Mouse (Mus musculus) ES-E14 (cell line): ENCODE results near the gene Ugcg. TPM values are rescaled to one million over a fixed set of nuclear protein-coding genes. Genes with fewer than 3 reads are reported as not detected.
"Not testable (repeated sequence)": the region's sequence is repeated elsewhere in the genome, so short reads cannot be mapped to it uniquely, and the experiment has no call there.

ENCODE experiments used
- DNase-seq: peaks from one replicate; pipeline ENCODE4 v3.0.0-alpha.2; 2013; ENCODE audit warnings: low read depth, low spot score
- H3K27ac ChIP-seq: 2 replicates; pipeline ENCODE4 v1.5.1; 2012; ENCODE audit warnings: low read depth, mild to moderate bottlenecking, low read length, moderate library complexity, mixed read lengths; ENCODE audit not compliant: poor library complexity, insufficient read depth, severe bottlenecking
- H3K36me3 ChIP-seq: 2 replicates; pipeline ENCODE4 v1.6.1; 2012; ENCODE audit warnings: mild to moderate bottlenecking, low read length, moderate library complexity, mixed read lengths; ENCODE audit not compliant: control insufficient read depth, poor library complexity, insufficient read depth, severe bottlenecking
- H3K4me1 ChIP-seq, 2 experiments: fragments of 150-350 bp in 1 of 2; sonication (generic) in 1 of 2; 2 replicates each; pipeline ENCODE4 v1.6.1; 2012; ENCODE audit warnings: low read length in 2 of 2, mild to moderate bottlenecking in 1 of 2, mixed read lengths in 1 of 2; ENCODE audit not compliant: control insufficient read depth in 2 of 2, insufficient read depth in 2 of 2, poor library complexity in 1 of 2
- H3K4me3 ChIP-seq, 2 experiments: fragments of 150-350 bp in 1 of 2; sonication (generic) in 1 of 2; 2 replicates each; pipeline ENCODE4 v1.5.1; 2012; ENCODE audit warnings: low read length in 2 of 2, low read depth in 1 of 2, mild to moderate bottlenecking in 1 of 2, mixed read lengths in 1 of 2; ENCODE audit not compliant: insufficient read depth in 1 of 2, poor library complexity in 1 of 2, severe bottlenecking in 1 of 2
- H3K9ac ChIP-seq: 2 replicates; pipeline ENCODE4 v1.6.1; 2012; ENCODE audit warnings: low read depth, mild to moderate bottlenecking, low read length, mixed read lengths; ENCODE audit not compliant: poor library complexity, insufficient read depth, severe bottlenecking
- H3K9me3 ChIP-seq: fragments of 150-350 bp; sonication (generic); 2 replicates; pipeline ENCODE4 v1.6.1; 2012; ENCODE audit warnings: low read depth, mild to moderate bottlenecking, low read length; ENCODE audit not compliant: control insufficient read depth, insufficient read depth
- CHD2 ChIP-seq: IDR thresholded peaks from 2 replicates; pipeline ENCODE4 v1.6.1; 2014; ENCODE audit warnings: mild to moderate bottlenecking, low read depth, low read length, inconsistent platforms
- HCFC1 ChIP-seq: IDR thresholded peaks from 2 replicates; pipeline ENCODE4 v1.6.1; 2012; ENCODE audit warnings: low read length, inconsistent platforms, borderline replicate concordance; ENCODE audit not compliant: insufficient read depth
- MAFK ChIP-seq: IDR thresholded peaks from 2 replicates; pipeline ENCODE4 v1.6.1; 2014; ENCODE audit warnings: mild to moderate bottlenecking, low read depth, low read length, inconsistent platforms; ENCODE audit not compliant: insufficient read depth
- ZC3H11A ChIP-seq: IDR thresholded peaks from 2 replicates; pipeline ENCODE4 v1.6.1; 2012; ENCODE audit warnings: low read depth, mild to moderate bottlenecking, inconsistent platforms, low read length, borderline replicate concordance
- ZNF384 ChIP-seq: IDR thresholded peaks from 2 replicates; pipeline ENCODE4 v1.6.1; 2012; ENCODE audit warnings: low read depth, low read length, inconsistent platforms
- in situ Hi-C, 2 experiments: fragments of 600-800 bp; cut with MboI; formaldehyde crosslinking; loops; one replicate each; pipeline ENCODE4 v1.15.1; 2025; ENCODE audit warnings: low sequenced_read_pairs in 2 of 2, inconsistent platforms in 1 of 2; ENCODE audit not compliant: unreplicated experiment in 2 of 2
- total RNA-seq: library from RNA; depleted of rRNA; stranded (reverse); fragments of 300-350 nt; gene quantifications from 2 replicates; pipeline ENCODE4 v1.2.3, GENCODE M21; 2012

The Ugcg gene
- total RNA-seq, 1 experiment = 56.4 TPM

DNA sequence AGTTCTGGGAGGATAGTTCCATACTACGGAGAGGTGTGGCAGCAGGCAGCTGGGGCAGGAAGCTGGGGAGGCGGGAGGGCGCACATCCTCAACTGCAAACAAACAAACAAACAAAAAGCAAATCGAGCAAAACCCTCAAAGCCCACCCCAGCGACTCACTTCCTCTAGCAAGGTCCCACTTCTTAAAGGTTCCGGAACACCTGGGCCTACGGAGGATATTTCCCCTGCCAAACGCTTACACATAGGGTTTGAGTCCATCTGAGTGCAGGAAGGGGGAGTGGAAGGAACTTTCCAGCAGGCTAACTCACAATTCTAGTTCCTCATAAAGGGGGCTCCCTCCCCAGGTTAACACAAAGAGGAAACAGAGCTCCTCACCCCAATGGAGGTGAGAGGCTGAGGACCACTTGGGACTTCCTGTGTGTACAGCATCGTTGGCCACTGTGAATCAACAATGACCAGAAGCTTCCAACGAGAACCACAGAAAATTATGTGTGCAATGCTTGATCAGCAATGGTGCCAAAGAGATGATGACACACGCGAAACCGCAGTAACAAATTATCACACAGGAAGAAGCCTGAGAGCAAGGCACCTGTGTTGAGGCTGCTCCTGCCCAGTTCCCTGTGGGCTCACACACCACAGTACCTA lies 71.9 kb downstream of the Ugcg start:
- no peak overlapping the region for H3K9ac ChIP-seq
- no peak overlapping the region for H3K4me3 ChIP-seq
- no peak overlapping the region for H3K27ac ChIP-seq
- H3K4me1 ChIP-seq = no peaks in the 10 kb centered on the region
- in situ Hi-C loops = no loop called here
- DNase-seq = no peak
- TF ChIP-seq ZNF384 (no peak), HCFC1 (no peak), ZC3H11A (no peak), CHD2 (no peak), MAFK (no peak)
- H3K36me3 ChIP-seq = no peaks in the 10 kb centered on the region
- H3K9me3 ChIP-seq = no peaks in the 10 kb centered on the region

DNA sequence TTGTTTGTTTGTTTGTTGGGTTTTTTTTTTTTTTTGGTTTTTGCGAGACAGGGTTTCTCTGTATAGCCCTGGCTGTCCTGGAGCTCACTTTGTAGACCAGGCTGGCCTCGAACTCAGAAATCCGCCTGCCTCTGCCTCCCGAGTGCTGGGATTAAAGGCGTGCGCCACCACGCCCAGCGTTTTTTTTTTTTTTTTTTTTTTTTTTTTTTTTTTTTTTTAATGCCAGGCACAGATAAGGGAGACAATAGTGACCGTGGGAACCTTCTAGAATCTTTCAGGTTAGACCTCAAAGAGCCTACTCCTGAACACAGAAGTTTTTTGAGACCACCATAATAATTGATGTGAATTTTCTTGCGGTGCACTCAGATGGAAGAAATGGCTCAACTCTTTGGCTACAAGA lies 72.5 kb downstream of the Ugcg start:
- H3K36me3 ChIP-seq, H3K27ac ChIP-seq, H3K4me3 ChIP-seq, DNase-seq, in situ Hi-C loops, H3K4me1 ChIP-seq, H3K9me3 ChIP-seq, H3K9ac ChIP-seq: not testable (repeated sequence)
- TF ChIP-seq ZNF384 = peak; percentile 22; the same call in 1 of the 2 replicates

GRCm38 (mm10) chr4:59262156-59262555 lies 73.1 kb downstream of the Ugcg start:
- in situ Hi-C loops = no loop called here
- TF ChIP-seq ZNF384 (no peak), CHD2 (no peak), MAFK (no peak), ZC3H11A (no peak), HCFC1 (no peak)
- no peak for DNase-seq
- no peaks in the 10 kb centered on the region for H3K36me3 ChIP-seq
- no peak overlapping the region for H3K4me3 ChIP-seq
- H3K9me3 ChIP-seq = no peaks in the 10 kb centered on the region
- no peak overlapping the region for H3K9ac ChIP-seq
- no peak overlapping the region for H3K27ac ChIP-seq
- no peaks in the 10 kb centered on the region for H3K4me1 ChIP-seq

DNA sequence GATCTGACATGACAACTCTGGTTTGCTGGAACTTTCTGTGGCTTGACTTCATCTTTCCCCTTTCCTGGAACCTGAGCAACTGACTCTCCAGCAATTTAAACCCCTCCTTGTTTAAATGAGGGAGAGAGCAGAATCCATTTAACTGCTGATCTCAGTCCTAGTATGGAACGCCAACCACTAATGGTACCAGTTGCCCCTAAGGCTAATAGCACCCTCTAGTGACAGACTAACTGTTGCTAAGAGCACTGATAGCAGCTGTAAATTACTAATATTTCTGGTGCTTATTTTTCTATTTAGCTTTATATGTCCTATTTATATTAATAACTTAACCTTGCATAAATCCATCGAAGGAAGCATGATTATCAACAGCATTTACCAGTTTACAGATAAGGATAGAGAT lies 74.4 kb downstream of the Ugcg start:
- no peak for TF ChIP-seq ZC3H11A
- TF ChIP-seq HCFC1 = no peak
- TF ChIP-seq CHD2 = no peak
- TF ChIP-seq MAFK = no peak
- no peak for TF ChIP-seq ZNF384
- Histone ChIP-seq H3K9ac (no peak overlapping the region), H3K4me1 (no peaks in the 10 kb centered on the region), H3K4me3 (no peak overlapping the region), H3K27ac (no peak overlapping the region), H3K9me3 (no peaks in the 10 kb centered on the region), H3K36me3 (no peaks in the 10 kb centered on the region)
- in situ Hi-C loops = no loop called here
- no peak for DNase-seq

DNA sequence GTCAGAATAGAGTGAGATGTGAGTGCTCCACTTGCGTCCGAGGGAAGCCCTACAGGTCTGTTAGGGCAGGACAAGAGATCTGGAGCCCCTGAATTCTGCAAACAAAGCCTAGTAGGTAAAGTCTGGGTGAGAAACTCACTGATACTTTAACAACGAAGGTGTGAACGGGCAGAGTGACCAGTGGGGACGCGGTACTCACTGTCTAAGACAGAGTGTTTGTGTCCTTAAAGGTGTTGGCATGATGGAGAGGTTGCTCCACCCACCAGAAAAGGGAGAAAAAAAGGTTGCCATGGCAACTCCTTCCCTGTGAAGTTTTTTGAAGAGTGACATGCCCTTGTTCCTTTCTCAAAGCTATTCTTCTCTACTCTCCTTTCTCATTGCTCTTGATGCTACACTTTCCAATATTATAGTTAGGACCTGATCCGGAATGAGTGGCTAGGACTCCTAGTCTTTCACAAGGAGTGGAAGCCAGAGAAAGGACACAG lies 75.6 kb downstream of the Ugcg start:
- no peak overlapping the region for H3K4me3 ChIP-seq
- H3K36me3 ChIP-seq = no peaks in the 10 kb centered on the region
- no peak overlapping the region for H3K27ac ChIP-seq
- no peak overlapping the region for H3K9ac ChIP-seq
- H3K9me3 ChIP-seq = no peaks in the 10 kb centered on the region
- in situ Hi-C loops = no loop called here
- TF ChIP-seq HCFC1 (no peak), CHD2 (no peak), MAFK (no peak), ZC3H11A (no peak), ZNF384 (no peak)
- H3K4me1 ChIP-seq = no peaks in the 10 kb centered on the region
- DNase-seq = no peak
